Mouse (Mus musculus): ENCODE measurements around the gene Tmem190. TPM values are rescaled to one million over a fixed set of nuclear protein-coding genes. Genes with fewer than 3 reads are reported as not detected.

Tmem190 gene
- total and polyA plus RNA-seq, 3 experiments, result not detected

DNA sequence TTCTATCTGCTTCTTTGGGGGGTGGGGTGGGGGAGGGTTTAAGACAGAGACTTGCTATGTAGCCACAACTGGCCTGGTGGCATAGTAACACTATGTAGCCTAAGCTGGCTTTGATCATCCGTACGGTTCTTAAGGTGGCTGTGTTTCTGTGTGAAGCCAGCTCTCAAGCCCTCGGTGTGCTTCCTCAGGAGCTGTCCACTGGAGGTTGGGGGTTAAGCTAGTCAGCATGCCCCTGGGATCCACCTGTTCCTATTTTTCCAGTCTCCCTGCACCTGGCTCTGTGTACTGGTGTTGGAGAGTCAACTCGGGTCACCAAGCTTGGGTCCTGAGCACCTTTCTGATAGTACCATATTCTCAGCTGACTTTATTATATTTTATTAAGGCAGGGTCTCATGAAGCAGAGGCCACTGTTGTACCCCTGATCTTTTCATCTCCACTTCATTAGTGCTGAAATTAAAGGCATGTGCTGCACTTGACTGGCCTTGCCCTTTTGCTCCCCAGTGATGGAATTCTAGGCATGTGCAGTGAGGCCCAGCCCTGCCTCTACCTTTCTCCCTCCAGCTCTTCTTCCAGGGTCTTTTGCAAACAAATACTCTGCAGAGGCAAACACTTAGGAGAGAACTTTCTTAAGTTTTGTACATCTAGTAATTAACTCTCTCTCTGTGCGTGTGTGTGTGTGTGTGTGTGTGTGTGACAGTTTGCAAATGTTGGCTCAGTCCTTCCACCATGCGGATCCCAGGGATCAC, 39.6 kb downstream of the Tmem190 start:
- no peak for TF ChIP-seq GATA2 (IDR thresholded peaks at IDR 0.05; ENCODE audit: borderline replicate concordance, low read depth, low read length)
- TF ChIP-seq POLR2AphosphoS5 (IDR thresholded peaks at IDR 0.05; ENCODE audit: insufficient replicate concordance, low read depth, low read length), result no peak
- TF ChIP-seq TAL1 (conservative IDR thresholded peaks at IDR 0.05; ENCODE audit: low read depth, low read length), result no peak
- TF ChIP-seq GATA1 (IDR thresholded peaks at IDR 0.05; ENCODE audit: borderline replicate concordance, low read length), result no peak
- no peak for TF ChIP-seq CTCF (IDR thresholded peaks at IDR 0.05; ENCODE audit: low read depth, low read length)
- Histone ChIP-seq H3K36me3 (replicated peaks) (no peaks in the 10 kb centered on the region), H3K9me3 (replicated peaks) (no peaks in the 10 kb centered on the region), H3K4me1 (ENCODE audit: insufficient read depth, low read depth, low read length) (no peaks in the 10 kb centered on the region), H3K4me3 (ENCODE audit: low read depth, low read length) (no peak overlapping the region), H3K27me3 (ENCODE audit: insufficient read depth, low read length) (peaks cover 21% of the 10 kb centered on the region)
- no peak for ATAC-seq (ENCODE audit: extremely low read depth, insufficient number of reproducible peaks, low FRiP score, poor library complexity, severe bottlenecking)
- no peak for DNase-seq (ENCODE audit: low spot score)

DNA sequence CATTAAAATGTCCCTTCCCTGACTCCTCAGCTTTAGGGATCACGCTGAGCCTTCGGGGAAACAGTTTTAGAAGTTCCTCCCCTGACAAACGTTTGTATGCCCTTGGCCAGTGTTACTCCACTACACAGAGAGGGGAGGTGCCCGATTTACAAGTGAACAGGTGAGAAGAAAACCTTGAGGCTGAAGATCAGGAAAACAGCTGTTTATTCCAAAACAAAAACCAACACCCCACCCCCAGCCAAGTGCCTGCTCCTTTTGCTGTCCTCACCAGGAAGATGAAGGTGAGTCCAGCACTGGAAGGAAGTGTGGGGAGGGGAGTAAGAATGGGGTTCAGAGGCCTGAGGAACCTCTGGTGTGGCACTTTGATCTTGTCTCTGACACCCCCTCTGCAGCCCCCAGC, 42.6 kb downstream of the Tmem190 start:
- ATAC-seq (ENCODE audit: extremely low read depth, insufficient number of reproducible peaks, low FRiP score, poor library complexity, severe bottlenecking), result no peak
- no peak for DNase-seq (ENCODE audit: low spot score)
- peaks cover 21% of the 10 kb centered on the region for H3K27me3 ChIP-seq (ENCODE audit: insufficient read depth, low read length)
- H3K36me3 ChIP-seq (replicated peaks), result no peaks in the 10 kb centered on the region
- TF ChIP-seq POLR2AphosphoS5 (IDR thresholded peaks at IDR 0.05; ENCODE audit: insufficient replicate concordance, low read depth, low read length) (no peak), CTCF (IDR thresholded peaks at IDR 0.05; ENCODE audit: low read depth, low read length) (no peak), GATA1 (IDR thresholded peaks at IDR 0.05; ENCODE audit: borderline replicate concordance, low read length) (no peak), GATA2 (IDR thresholded peaks at IDR 0.05; ENCODE audit: borderline replicate concordance, low read depth, low read length) (no peak), TAL1 (conservative IDR thresholded peaks at IDR 0.05; ENCODE audit: low read depth, low read length) (no peak)
- no peaks in the 10 kb centered on the region for H3K4me1 ChIP-seq (ENCODE audit: insufficient read depth, low read depth, low read length)
- H3K4me3 ChIP-seq (ENCODE audit: low read depth, low read length), result no peak overlapping the region
- no peaks in the 10 kb centered on the region for H3K9me3 ChIP-seq (replicated peaks)

DNA sequence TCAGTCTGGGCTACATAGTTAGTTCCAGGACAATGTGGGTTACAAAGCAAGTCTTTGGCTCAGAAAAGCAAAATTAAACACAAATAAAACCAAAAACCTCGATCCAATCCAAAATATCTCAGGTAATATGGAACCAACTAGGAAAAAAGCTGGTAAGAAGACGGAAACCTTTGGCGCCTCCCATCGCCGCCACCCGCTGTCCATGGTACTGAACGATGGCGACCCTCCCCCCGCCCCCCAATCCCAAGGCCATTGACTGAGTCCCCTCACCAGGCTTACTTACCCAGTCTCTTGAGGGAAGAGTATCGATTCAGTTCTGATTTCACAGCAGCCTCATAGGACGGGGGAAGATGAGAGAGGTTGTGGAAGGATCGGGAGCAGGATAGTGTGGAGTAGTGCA, 47.7 kb downstream of the Tmem190 start:
- no peaks in the 10 kb centered on the region for H3K9me3 ChIP-seq (replicated peaks)
- H3K4me1 ChIP-seq (ENCODE audit: insufficient read depth, low read depth, low read length), result no peaks in the 10 kb centered on the region
- peaks cover 6% of the 10 kb centered on the region for H3K27me3 ChIP-seq (ENCODE audit: insufficient read depth, low read length)
- no peaks in the 10 kb centered on the region for H3K36me3 ChIP-seq (replicated peaks)
- ATAC-seq (ENCODE audit: extremely low read depth, insufficient number of reproducible peaks, low FRiP score, poor library complexity, severe bottlenecking), result no peak
- no peak for DNase-seq (ENCODE audit: low spot score)
- TF ChIP-seq GATA2 (IDR thresholded peaks at IDR 0.05; ENCODE audit: borderline replicate concordance, low read depth, low read length) (no peak), CTCF (IDR thresholded peaks at IDR 0.05; ENCODE audit: low read depth, low read length) (no peak), GATA1 (IDR thresholded peaks at IDR 0.05; ENCODE audit: borderline replicate concordance, low read length) (no peak), TAL1 (conservative IDR thresholded peaks at IDR 0.05; ENCODE audit: low read depth, low read length) (no peak), POLR2AphosphoS5 (IDR thresholded peaks at IDR 0.05; ENCODE audit: insufficient replicate concordance, low read depth, low read length) (no peak)
- no peak overlapping the region for H3K4me3 ChIP-seq (ENCODE audit: low read depth, low read length)

Other genes starting within 250 kb of the Tmem190 start
Only the 20 nearest of the 29 such genes appear.
- not detected in 2 replicates for gene Ptprh, start 178.9 kb upstream of the Tmem190 start, total RNA-seq (2014; fragmentation: Nextera tagmentation)
- 0.05 and 0.06 TPM in 2 replicates for gene Ptprh, start 178.9 kb upstream of the Tmem190 start, total RNA-seq (2017)
- gene Ptprh, start 178.9 kb upstream of the Tmem190 start, polyA plus RNA-seq (2012), result not detected in 2 replicates
- 10.3 and 40.0 TPM in 2 replicates for gene Tmem86b, start 151.5 kb upstream of the Tmem190 start, total RNA-seq (2014; fragmentation: Nextera tagmentation)
- 9.3 and 10.4 TPM in 2 replicates for gene Tmem86b, start 151.5 kb upstream of the Tmem190 start, total RNA-seq (2017)
- 3.8 and 4.8 TPM in 2 replicates for gene Tmem86b, start 151.5 kb upstream of the Tmem190 start, polyA plus RNA-seq (2012)
- gene Ppp6r1, start 123.9 kb upstream of the Tmem190 start, total RNA-seq (2014; fragmentation: Nextera tagmentation), result 97.4 and 108 TPM in 2 replicates
- gene Ppp6r1, start 123.9 kb upstream of the Tmem190 start, total RNA-seq (2017), result 90.5 and 90.7 TPM in 2 replicates
- gene Ppp6r1, start 123.9 kb upstream of the Tmem190 start, polyA plus RNA-seq (2012), result 208 and 223 TPM in 2 replicates
- gene Hspbp1, start 97.9 kb upstream of the Tmem190 start, total RNA-seq (2014; fragmentation: Nextera tagmentation), result 55.3 and 67.8 TPM in 2 replicates
- gene Hspbp1, start 97.9 kb upstream of the Tmem190 start, total RNA-seq (2017), result 26.5 and 30.6 TPM in 2 replicates
- gene Hspbp1, start 97.9 kb upstream of the Tmem190 start, polyA plus RNA-seq (2012), result 124 and 152 TPM in 2 replicates
- gene Brsk1, start 92.3 kb upstream of the Tmem190 start, total RNA-seq (2014; fragmentation: Nextera tagmentation), result not detected in 2 replicates
- gene Brsk1, start 92.3 kb upstream of the Tmem190 start, total RNA-seq (2017), result 0.44 TPM in 1 of 2 replicates, not detected in the other
- gene Brsk1, start 92.3 kb upstream of the Tmem190 start, polyA plus RNA-seq (2012), result not detected in 2 replicates
- 1.1 and 1.7 TPM in 2 replicates for gene Tmem150b, start 57.7 kb upstream of the Tmem190 start, total RNA-seq (2014; fragmentation: Nextera tagmentation)
- gene Tmem150b, start 57.7 kb upstream of the Tmem190 start, total RNA-seq (2017), result 1.2 and 1.7 TPM in 2 replicates
- gene Tmem150b, start 57.7 kb upstream of the Tmem190 start, polyA plus RNA-seq (2012), result 0.11 and 0.21 TPM in 2 replicates
- 79.7 and 108 TPM in 2 replicates for gene Kmt5c, start 42.8 kb upstream of the Tmem190 start, total RNA-seq (2014; fragmentation: Nextera tagmentation)
- gene Kmt5c, start 42.8 kb upstream of the Tmem190 start, total RNA-seq (2017), result 34.8 and 39.0 TPM in 2 replicates
- gene Kmt5c, start 42.8 kb upstream of the Tmem190 start, polyA plus RNA-seq (2012), result 232 and 325 TPM in 2 replicates
- 4.2 and 5.3 TPM in 2 replicates for gene Cox6b2, start 29.8 kb upstream of the Tmem190 start, total RNA-seq (2014; fragmentation: Nextera tagmentation)
- gene Cox6b2, start 29.8 kb upstream of the Tmem190 start, total RNA-seq (2017), result 1.0 and 2.0 TPM in 2 replicates
- 7.8 and 8.0 TPM in 2 replicates for gene Cox6b2, start 29.8 kb upstream of the Tmem190 start, polyA plus RNA-seq (2012)
- not detected in 2 replicates for gene Fam71e2, start 11.6 kb upstream of the Tmem190 start, total RNA-seq (2014; fragmentation: Nextera tagmentation)
- gene Fam71e2, start 11.6 kb upstream of the Tmem190 start, total RNA-seq (2017), result 0.05 and 0.06 TPM in 2 replicates
- not detected in 2 replicates for gene Fam71e2, start 11.6 kb upstream of the Tmem190 start, polyA plus RNA-seq (2012)
- not detected in 2 replicates for gene Il11, start 78 bp upstream of the Tmem190 start, total RNA-seq (2014; fragmentation: Nextera tagmentation)
- gene Il11, start 78 bp upstream of the Tmem190 start, total RNA-seq (2017), result not detected in 2 replicates
- 0.13 and 0.15 TPM in 2 replicates for gene Il11, start 78 bp upstream of the Tmem190 start, polyA plus RNA-seq (2012)
- gene Tmem238, start 6.7 kb downstream of the Tmem190 start, total RNA-seq (2014; fragmentation: Nextera tagmentation), result 1.7 and 4.7 TPM in 2 replicates
- gene Tmem238, start 6.7 kb downstream of the Tmem190 start, total RNA-seq (2017), result 6.8 and 12.1 TPM in 2 replicates
- gene Tmem238, start 6.7 kb downstream of the Tmem190 start, polyA plus RNA-seq (2012), result 40.6 and 61.2 TPM in 2 replicates
- gene Rpl28, start 9.9 kb downstream of the Tmem190 start, total RNA-seq (2014; fragmentation: Nextera tagmentation), result 1,543 and 2,339 TPM in 2 replicates
- 548 and 573 TPM in 2 replicates for gene Rpl28, start 9.9 kb downstream of the Tmem190 start, total RNA-seq (2017)
- 5,642 and 5,886 TPM in 2 replicates for gene Rpl28, start 9.9 kb downstream of the Tmem190 start, polyA plus RNA-seq (2012)
- 538 and 670 TPM in 2 replicates for gene Ube2s, start 29.7 kb downstream of the Tmem190 start, total RNA-seq (2014; fragmentation: Nextera tagmentation)
- 171 and 195 TPM in 2 replicates for gene Ube2s, start 29.7 kb downstream of the Tmem190 start, total RNA-seq (2017)
- gene Ube2s, start 29.7 kb downstream of the Tmem190 start, polyA plus RNA-seq (2012), result 210 and 243 TPM in 2 replicates
- gene Shisa7, start 61.8 kb downstream of the Tmem190 start, total RNA-seq (2014; fragmentation: Nextera tagmentation), result not detected in 2 replicates
- 0.06 and 0.22 TPM in 2 replicates for gene Shisa7, start 61.8 kb downstream of the Tmem190 start, total RNA-seq (2017)
- gene Shisa7, start 61.8 kb downstream of the Tmem190 start, polyA plus RNA-seq (2012), result not detected in 2 replicates
- 7.6 and 9.1 TPM in 2 replicates for gene Isoc2b, start 87.3 kb downstream of the Tmem190 start, total RNA-seq (2014; fragmentation: Nextera tagmentation)
- gene Isoc2b, start 87.3 kb downstream of the Tmem190 start, total RNA-seq (2017), result 34.4 and 40.1 TPM in 2 replicates
- gene Isoc2b, start 87.3 kb downstream of the Tmem190 start, polyA plus RNA-seq (2012), result 5.3 and 8.1 TPM in 2 replicates
- 1.9 and 3.4 TPM in 2 replicates for gene Isoc2a, start 94.2 kb downstream of the Tmem190 start, total RNA-seq (2014; fragmentation: Nextera tagmentation)
- gene Isoc2a, start 94.2 kb downstream of the Tmem190 start, total RNA-seq (2017), result 7.5 and 10.4 TPM in 2 replicates
- 6.3 and 16.2 TPM in 2 replicates for gene Isoc2a, start 94.2 kb downstream of the Tmem190 start, polyA plus RNA-seq (2012)
- not detected in 2 replicates for gene Gm36210, start 123.6 kb downstream of the Tmem190 start, total RNA-seq (2014; fragmentation: Nextera tagmentation)
- gene Gm36210, start 123.6 kb downstream of the Tmem190 start, total RNA-seq (2017), result not detected in 2 replicates
- not detected in 2 replicates for gene Gm36210, start 123.6 kb downstream of the Tmem190 start, polyA plus RNA-seq (2012)
- gene Zfp628, start 132.3 kb downstream of the Tmem190 start, total RNA-seq (2014; fragmentation: Nextera tagmentation), result 13.9 and 15.2 TPM in 2 replicates
- 1.6 and 1.8 TPM in 2 replicates for gene Zfp628, start 132.3 kb downstream of the Tmem190 start, total RNA-seq (2017)
- gene Zfp628, start 132.3 kb downstream of the Tmem190 start, polyA plus RNA-seq (2012), result 35.7 and 39.5 TPM in 2 replicates
- gene Nat14, start 139.1 kb downstream of the Tmem190 start, total RNA-seq (2014; fragmentation: Nextera tagmentation), result 2.0 and 3.6 TPM in 2 replicates
- gene Nat14, start 139.1 kb downstream of the Tmem190 start, total RNA-seq (2017), result 0.41 and 1.1 TPM in 2 replicates
- gene Nat14, start 139.1 kb downstream of the Tmem190 start, polyA plus RNA-seq (2012), result 0.85 and 1.2 TPM in 2 replicates
- gene Ssc5d, start 142.8 kb downstream of the Tmem190 start, total RNA-seq (2014; fragmentation: Nextera tagmentation), result 0.15 TPM in 1 of 2 replicates, not detected in the other
- 0.05 TPM in 1 of 2 replicates, not detected in the other for gene Ssc5d, start 142.8 kb downstream of the Tmem190 start, total RNA-seq (2017)
- 0.02 and 0.08 TPM in 2 replicates for gene Ssc5d, start 142.8 kb downstream of the Tmem190 start, polyA plus RNA-seq (2012)

Data from G1E (cell line).